Mouse (Mus musculus) spleen, postnatal 36 days (tissue): ENCODE measurements at regions not wholly inside any gene's neighbourhood (a gene's known extent, or its start where the extent isn't known, plus 50 kb on each side); places are given as distances from the start of the nearest gene placed in this dataset.

ENCODE experiments used
- DNase-seq, 2 experiments: peaks; one replicate each; pipeline ENCODE4 v3.0.0; 2022; ENCODE audit warnings: low spot score in 2 of 2, mixed read lengths in 1 of 2

DNA sequence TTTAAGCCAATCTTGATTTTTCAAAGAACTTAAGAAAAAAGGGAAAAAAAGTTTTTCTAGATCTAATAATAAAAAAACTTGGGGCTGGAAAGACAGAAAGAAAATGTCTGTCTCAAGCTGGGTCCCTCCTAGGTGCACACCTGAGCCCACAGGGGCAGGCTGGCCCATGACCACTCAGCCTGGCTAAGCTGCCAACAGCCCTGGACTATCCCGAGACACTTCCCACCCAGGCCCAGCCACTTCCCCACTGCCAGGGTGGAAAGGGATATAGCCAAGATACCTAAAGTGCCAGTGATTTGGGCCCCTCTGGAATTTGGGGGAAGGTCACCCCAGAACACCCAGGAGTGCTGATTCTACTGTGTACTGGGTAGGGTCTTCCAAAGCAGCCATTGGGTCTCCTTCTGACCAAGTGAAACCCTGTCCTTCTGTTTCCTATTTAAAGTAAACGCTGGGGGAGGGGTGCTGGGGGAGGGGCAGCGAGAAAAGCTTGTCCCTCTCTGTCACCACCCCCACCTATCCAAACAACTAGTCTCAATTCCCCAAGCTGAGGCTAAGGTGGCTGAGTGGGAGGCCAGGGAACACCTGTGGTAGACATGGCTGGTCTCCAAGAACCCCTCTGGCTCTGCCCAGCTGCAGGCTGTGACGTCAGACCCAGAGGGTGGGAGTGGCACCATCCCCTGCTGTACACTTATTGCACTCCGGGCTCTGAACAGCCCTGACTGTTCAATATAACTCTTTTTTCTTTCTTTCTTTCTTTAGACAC lies 62.6 kb downstream of the Mcfd2 start:
- peak; percentile 36 to 39 for DNase-seq

DNA sequence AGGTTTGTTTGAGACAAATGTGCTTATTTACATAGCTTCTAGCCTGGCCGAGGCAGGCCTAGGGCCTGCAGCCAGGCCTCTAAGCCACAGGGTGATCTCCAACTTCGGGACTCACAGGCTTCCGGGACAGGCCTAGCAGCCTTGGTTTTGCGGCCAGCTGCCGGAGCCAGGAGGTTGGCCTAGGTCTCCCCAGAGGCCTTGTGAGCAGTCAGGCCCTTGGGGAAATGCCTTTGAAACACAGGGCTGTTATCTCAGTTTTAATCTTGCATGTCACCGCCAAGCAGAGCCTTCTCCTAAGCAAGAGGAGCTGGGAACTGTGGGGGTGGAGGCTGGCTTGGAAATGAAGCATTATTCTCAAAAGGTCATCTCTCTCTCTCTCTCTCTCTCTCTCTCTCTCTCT lies 63.2 kb downstream of the Mcfd2 start:
- DNase-seq = peak; percentile 74

DNA sequence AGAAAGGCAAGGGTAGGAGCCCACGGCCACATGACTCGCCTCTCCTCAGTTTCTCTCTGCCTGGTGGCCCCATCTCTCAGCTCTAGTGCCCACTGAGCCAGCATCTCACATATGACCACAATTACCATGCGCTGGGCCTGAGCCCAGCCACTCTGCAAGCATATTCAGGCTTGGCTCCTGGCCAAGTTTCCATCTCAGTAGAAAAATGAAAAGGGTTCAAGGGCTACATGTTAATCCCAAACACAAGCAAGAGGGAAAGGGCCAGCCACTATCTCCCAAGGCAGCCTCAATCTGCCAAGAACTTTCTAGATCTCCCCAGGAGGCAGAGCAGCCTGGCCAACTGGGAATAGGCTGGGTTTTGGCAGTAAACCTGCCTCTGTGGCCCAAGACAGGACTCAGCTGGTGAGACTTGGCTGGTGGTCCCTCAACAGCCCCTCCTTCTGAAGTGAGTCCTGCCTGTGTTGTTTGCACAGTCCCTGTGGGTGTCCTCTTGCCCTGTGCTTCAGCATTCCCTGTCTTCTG lies 65.0 kb downstream of the Mcfd2 start:
- DNase-seq = peak; percentile 25 to 30

DNA sequence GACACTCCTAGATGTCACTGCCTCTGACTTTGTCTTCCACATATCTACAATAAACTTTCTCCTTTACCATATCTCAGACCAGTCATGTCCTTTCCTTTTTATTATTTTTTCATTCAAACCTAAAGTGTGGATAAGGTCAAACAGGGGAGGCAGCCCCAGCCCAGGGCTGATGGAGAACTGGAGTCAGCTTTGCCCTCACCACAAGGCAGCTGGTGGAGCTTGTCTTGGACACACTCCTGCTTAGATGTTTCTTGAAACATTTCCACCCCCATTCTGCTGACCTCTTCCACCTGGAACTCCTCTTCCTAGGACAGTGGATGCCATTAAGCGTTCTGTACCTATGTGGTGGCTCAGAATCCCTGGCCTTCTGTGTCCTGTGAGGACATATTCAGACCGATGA lies 65.6 kb downstream of the Mcfd2 start:
- no peak for DNase-seq

DNA sequence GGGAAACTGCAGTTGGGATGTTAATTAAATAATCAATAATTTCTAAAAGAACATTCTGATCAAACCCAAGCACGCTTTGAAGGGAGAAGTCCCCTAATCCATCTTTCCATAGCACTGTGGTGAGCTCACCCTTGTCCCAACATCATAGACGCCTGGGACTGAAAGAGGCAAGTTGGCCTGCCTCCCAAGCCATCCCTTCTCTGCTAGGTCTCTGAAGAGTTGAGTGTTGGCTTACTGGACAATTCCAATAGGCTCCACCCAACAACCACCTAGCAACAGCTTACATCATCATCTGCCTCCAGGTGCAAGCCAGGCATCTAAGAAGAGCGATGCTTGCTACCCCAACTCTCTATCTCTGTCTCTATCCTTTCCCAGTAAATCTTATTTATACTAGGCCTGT lies 66.6 kb downstream of the Mcfd2 start:
- no peak for DNase-seq

DNA sequence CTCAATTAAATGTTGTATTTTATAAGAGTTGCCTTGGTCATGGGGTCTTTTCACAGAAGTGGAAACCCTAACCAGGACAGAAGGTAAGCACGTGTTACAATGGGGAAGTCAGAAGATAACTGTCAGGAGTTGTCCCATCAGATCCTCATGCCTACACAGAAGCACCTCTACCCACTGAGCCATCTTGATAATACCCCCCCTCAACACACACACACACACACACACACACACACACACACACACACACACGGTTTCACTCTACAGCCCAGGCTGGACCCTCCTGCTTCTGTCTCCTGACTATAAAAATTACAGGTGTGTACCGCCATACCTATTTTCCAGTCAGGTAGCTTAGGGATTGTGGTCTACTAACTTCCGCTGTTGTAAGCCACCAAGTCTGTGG lies 68.3 kb downstream of the Mcfd2 start:
- DNase-seq = no peak

DNA sequence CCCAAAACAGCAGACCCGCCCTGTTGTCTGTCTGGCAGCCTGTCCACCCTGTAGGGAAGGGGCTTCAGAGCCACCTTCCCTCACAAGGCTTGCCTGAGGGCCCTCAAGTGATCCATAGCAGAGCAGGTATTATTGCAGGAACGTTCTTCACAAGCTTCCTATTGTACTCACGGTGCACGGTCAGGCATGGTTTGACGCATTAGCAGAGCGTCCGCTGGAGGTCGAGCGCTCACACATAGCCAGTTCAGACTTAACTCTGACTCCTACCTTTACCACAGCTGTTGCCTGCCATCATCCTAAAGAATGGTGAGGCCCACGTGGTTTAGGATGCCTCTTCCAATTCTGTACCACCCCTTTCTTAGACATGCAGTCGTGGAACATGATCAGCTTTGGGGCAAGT lies 71.1 kb downstream of the Mcfd2 start:
- DNase-seq = no peak

DNA sequence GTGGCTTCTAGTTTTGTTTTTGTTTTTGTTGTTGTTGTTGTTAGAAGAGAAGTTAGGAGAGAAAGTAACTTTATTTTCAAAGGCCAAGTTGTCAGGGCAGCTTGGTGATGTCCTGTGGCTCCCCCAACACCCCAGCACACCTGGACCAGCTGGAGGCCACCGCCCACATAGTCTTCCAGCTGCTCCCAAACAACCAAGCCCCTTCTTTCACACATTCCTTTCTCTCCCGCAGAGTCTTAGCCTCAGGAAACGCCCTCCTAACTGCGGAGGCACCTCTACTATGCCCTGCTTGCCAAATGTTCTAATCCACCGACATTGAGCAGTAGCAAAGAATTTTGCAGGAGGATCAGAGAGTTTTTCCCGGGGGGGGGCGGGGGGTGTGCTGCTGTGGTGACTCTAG lies 72.3 kb downstream of the Mcfd2 start:
- no peak for DNase-seq

DNA sequence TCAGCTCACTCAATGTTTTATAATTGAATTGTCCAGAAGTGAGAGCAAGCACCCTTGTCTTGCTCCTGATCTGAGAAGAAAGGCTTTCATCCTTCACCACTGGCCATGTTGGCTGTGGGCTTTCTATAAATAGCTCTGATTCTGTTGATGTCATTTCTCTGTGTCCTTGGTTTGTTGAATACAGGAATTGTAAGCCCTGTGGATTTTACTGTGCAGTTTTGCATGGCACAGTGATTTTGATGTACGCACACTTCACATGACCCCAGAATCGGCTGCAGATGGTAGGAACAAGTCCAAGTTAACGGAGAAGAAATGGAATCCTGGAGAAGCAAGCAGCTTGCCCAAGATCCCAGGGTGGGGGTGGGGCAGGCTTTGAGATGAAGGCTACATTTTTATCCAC lies 76.1 kb downstream of the Mcfd2 start:
- no peak for DNase-seq
